Mouse (Mus musculus) 3134 (cell line): ENCODE data around the gene Atg101.

Experiments used
- DNase-seq: peaks from one replicate; pipeline ENCODE4 v3.0.0-alpha.2; 2011; ENCODE audit warnings: low spot score; ENCODE audit not compliant: insufficient read length; ENCODE audit errors: extremely low read depth

The Atg101 gene

DNA sequence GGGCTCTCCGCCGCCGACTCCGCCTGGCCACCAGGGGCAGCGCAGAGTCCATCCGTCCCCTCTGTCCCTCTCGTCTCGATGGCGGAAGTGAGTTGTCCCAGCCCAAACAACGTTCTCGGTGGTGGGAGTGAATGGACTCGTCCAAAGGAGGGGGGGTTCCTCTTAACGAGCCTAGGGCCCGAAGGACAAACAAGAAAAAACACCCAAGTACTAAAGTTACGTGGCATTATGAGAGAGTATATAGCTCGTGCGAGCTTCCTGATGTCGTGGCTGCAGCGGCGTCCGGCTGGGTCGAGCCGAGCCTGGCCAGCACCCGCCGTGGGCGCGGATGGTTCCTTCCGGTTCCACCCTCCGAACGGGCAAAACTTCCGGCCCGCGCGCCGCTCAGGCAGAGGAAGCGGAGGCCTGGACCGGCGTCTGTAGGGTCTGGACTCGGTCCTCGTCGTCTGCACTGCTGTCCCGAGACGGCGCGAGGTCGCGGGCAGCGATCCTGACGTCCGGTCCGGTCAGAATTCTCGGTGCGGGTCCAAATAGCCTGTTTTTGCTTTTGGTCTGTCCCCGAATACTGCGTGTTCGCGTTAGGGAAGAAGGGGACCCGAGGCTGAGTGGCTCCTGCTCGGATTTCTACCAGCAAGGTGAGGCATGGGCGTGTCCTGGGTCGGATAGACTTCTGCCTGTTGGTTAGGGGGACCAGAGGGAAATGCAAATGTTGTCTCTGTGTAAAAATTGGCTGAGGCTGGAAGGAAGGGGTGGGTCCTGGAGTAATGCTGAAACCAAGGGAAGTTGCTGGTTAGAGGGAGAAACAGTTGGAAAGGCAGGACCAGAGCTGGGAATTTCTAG lies at the start of gene Atg101:
Gene Atg101, plus strand, starts transcription at position 362 of the 840 bp plus-strand sequence.
- peak; percentile 94 for DNase-seq

DNA sequence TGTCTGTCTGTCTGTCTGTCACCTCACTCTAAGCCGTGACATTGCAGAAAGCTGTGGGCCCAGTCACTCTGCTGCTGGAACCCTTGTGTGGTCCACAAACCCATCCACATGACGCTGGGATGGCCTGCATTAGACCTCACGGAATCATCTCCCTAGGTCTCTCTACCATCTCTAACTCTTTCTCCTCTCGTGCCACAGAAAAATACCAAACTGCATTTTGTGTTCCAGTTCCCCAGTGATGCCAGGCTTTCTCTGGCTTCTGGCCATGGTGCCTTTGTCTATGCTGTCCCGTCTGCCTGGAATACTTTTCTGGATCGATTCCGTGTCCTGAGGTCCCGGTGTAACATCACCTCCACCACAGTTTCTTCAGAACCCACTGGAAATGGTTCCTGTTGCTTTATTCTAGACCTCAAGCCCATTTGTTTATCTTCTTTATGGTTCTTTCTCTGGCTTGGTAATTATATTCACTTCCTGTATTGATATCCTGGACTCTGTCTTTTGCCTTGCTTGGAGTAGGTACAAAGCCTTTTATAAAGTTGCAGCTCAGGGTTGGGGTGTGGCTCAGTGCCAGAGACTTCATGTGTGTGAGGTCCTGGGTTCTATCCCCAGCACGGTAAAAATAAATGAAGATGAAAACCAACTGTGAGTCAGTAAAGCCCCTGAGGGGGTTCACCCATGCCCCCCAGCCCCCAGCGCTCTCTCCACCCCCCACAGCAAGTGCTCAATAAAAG lies 49.3 kb upstream of the Atg101 start:
- DNase-seq, result no peak

DNA sequence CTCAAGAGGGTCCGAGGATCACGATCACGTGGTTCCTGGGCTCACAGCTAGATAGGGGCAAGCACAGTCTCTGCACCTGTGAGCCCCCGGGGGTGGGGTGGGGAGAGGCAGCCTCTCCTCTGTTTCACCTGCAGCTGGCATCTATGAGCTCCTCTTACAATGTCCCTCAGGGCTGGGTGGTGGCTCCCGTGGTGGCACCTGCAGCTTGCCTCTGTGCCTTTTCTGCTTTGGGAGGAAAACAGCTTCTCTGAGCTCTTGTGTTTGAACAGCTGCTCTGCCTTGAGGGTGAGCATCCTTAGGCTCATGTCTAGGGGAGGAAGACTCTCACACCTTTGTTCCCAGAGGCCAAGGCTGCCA lies 48.8 kb upstream of the Atg101 start:
- DNase-seq, result no peak

DNA sequence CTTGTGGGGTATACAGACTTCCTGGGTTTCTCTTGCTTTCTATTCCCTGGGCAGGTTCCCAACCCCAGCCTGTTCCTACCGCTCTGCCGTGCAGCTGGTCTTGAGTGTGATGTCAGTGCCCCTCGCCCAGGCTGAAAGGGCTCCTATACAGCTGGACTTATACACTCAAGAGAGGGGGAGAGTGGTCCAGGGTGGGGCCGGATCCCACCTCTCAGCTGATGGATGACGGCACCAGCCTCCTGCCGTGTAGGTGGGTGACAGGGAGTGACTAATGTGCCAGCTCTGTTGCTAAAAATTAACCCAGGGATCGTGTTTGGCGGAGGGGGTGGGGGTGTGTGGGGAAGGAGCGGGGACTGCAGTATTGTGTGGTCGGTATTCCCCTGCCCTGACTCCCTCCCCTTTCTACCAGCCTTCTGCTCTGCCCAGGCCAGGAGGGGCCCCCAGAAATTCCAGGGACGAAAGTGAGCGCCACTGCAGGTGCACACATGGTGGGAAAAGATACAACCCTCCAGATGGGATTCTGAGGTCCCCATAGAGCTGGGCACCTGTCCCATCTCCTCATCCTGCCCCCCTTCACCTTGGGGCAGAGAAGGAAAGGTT lies 48.2 kb upstream of the Atg101 start:
- DNase-seq, result no peak

DNA sequence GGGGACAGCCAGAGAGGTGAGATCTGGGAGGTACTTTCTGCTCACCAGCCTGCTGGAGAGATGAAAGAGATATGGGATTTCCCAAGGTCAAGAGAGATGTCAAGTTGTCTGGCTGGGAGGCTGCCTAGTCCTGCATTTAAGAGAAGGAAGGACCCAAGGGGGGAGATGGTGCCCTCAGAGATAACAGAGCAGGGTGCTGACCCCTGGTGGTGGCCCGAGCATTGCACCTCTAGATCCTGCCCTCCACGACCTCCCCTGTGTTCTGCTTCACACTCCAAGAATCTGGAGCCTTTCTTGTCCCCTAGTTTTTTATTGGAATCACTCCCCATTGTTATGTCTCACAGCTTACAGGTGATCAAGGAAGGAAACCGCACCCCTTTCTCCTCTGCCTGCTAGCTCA lies 47.2 kb upstream of the Atg101 start:
- DNase-seq, result no peak

DNA sequence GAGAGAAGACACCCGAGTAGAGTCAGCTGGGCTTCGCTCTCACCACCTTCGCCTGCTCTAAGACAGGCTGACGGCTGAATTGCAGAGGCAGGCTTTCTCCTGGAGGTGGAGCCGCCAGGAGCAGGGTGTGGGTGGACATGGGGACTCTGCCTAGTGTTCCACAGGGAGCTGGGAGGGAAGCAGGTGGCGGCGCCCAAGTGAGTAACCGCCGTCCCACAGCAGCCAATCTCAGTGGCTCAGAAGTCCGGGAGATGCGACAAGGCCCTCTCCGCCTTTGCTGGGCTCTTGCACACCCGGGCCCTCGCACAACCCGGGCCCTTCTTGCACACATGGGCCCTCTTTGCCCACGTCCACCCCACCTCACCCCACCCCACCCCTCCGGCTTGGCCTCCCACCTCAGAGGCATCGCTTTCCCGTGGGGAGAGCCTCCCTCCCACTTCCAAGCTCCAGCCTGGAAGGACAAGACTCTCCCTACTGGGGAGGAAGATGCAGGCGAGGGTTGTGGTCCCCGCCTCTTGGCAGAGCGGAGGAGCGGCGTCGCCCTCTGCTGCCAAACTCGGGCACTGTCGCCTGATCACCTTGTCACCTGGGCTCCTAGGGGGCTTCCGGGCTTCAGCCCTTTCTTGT lies 45.1 kb upstream of the Atg101 start:
- peak; percentile 54 for DNase-seq

DNA sequence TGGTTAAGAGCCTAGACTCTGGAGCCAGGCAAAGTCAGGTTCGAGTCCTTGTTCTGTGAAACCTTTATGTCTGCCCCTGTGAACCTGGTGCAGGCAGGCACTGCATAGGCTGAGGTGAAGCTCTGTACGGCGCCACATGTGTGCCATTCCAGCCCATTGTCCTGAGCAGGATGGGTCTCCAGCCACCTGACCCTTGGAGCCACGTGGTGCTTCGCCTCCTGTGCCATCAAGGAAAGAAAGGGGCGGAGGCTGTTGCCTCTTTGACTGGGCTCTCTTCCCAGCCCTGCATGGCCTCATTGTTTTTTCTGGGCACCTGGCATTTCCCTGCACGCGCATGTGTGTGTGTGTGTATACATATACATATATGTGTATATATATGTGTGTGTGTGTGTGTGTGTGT lies 44.3 kb upstream of the Atg101 start:
- DNase-seq, result no peak

DNA sequence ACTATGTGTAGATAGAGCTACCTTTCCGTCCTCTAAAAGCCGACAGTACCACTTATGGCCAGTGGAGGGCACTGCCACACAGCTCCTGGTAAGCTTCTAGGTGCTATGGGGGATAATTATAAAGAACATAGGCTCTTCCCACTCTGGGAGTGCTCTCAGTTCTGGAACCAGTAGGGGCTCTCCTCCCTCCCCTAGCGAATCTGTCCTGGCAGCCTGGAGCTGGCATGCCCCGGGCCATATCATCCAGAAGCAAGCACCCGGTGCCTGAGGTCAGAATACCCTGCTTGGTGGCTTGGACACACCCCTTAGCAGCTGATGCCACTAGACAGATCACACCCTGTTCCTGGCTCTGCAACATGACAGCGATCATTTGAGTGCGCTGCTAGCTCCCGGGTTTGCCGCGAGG lies 43.3 kb upstream of the Atg101 start:
- DNase-seq, result peak; percentile 82

DNA sequence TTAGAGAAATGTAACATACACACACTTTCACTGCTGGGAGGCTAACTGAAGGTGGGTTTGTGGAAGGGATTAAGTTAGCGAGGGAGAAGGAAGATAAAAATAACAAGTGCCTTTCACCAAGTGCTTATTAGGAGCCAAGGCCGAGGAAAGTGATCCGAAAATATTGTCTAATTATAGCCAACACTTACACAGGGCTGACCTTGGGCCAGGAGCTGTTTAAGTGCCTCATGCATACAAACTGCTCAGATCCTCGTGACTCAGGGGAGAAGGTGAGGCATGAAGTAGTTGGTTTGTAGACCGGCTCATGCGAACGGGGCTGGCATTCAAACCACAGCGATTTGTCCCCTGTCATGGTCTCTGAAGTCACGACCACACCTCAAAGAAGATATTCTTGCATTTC lies 42.8 kb upstream of the Atg101 start:
- no peak for DNase-seq

DNA sequence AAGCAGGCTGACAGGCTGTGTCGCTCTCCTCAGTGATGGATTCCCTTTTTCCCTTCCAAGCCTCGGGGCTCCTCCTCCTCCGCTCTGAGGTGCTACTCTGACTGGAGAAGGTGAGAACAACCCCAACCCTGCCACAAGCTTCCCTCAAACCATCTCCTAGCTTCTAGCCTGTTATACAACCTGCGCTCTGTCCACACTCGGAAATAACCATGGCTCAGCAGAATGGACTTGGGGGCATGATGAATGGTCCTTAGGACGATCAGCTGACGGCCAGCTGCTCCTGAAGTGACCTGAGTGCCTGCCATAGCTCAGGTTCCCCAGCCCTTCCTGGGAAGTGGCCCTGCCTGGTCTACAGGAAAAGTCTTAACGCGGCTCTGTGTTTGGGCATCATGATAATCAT lies 42.2 kb upstream of the Atg101 start:
- DNase-seq, result no peak

DNA sequence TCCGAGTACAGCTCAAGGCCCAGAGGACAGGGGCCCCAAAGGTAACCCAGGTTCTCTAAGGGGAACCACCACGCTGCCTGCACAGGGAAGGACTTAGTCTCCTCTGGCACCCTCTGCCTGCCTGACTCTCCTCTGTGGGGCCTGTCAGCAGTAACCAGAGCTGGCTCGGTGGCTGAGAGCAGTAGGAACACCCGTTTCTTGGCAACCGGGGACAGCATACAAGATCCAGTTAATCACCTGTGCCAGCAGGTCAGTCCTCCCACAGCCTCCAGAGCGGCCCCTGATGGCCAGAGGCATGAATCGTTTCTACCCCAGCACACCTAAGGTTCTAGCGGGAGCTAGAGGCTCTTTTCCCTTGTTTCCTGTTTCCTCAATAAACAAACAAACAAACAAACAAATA lies 41.4 kb upstream of the Atg101 start:
- no peak for DNase-seq

DNA sequence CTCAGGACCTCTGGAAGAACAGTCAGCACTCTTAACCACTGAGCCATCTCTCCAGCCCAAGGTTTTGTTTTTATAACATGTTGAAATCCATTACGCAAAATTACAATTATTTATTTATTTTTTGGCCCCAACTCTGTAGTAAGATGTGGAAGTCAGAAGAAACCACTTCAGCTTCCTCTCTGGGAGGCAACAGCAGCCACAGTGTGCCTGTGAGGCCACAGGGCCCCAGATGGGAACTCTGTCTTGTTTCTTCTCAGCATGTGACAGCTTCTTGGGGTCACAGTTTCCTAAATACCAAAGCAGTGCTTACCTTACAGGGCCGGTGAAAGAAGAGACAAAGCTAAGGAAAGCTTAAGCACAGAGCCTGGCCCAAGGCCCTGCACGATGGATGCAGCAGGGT lies 40.1 kb upstream of the Atg101 start:
- DNase-seq, result no peak

DNA sequence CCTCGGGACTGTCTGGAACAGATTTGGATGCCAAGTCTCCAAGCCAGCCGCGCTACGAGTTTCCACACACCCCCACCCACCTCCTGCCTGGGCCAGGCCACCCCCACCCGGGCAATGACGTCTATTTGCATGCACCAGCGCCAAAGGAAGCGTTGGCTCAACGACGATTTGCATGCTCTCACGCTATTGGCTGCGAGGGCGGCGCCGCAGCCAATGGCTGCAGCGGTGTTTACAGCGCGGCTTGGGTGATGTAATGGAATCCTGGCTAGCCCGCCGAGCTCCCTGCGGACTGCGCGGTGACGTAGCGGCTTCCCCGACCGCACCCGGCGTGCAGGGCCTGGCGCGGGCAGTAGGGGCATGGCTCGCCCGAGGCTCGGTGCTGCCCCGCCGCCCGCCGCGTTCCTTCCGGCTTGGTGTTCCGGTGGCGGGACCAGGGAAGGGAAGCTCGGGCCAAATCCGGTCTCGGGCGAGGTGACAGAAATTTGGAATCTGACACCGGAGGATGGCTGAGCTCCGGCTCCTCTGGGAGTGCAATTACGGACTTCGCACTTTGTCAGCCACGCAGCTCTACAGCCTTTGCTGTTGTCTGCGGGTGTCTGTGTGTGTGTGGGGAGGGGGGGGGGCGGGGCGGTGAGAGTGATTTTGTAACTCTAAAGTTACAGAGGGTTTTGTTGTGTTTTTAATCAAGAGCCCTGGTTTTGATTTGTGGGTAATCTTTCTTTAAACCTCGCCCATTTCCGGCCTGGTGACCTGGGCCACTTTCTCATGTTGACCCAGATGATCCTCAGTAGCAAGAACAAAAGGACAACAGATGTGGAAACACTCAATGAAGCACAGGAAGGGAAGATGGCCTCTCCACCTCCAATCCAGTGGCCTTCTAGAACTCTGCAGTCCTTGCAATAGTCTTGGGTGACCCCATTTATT lies 37.6 kb upstream of the Atg101 start:
- peak; percentile 98 for DNase-seq

DNA sequence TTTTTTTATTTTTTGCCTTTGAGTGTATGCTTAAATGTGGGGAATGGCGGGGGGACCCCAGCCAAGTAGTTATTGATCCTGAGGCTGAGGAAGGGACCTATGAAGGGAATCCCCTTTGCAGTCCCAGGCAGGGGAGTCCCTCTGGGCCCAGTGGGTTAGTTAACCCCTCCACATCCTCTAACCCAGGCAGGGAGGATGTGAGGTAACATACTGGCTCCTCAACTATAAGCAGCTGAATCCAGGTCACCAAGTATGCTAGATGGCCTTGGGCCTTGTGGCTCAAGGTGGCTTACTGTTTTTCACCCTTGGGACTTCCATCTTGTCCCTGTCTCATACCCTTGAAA lies 36.9 kb upstream of the Atg101 start:
- DNase-seq, result no peak

DNA sequence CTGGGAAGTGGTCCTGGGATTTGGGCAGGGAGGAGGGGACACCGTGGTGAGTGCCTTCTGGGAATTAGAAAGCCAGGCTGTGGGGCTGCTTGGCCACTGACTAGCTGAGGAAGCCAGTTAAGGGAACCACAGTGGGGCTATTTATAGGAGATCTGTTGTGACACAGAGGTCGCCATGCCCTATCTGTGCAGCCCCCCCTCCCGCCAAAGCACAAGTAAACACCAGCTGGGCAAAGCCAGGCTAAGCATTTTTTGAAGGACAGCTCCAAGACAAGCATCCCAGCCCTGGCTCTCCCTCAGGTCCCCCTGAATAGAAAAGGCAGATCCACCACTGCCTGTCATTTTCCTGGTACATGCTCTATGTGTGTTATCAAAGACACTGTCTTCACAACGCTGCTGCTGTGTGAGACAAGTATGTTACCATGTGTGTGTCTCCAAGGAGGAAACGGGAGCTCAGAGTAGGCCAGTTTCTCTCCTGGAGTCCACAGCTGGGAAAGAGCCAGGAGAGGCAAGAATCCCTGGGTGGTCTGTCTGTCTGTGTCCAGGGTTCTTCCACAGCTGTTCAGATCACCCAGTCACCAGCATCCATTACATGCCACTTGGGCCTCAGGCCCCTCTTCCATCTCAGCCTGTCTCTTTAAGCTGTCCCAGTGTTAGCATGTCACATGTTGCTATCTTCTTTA lies 35.9 kb upstream of the Atg101 start:
- no peak for DNase-seq

DNA sequence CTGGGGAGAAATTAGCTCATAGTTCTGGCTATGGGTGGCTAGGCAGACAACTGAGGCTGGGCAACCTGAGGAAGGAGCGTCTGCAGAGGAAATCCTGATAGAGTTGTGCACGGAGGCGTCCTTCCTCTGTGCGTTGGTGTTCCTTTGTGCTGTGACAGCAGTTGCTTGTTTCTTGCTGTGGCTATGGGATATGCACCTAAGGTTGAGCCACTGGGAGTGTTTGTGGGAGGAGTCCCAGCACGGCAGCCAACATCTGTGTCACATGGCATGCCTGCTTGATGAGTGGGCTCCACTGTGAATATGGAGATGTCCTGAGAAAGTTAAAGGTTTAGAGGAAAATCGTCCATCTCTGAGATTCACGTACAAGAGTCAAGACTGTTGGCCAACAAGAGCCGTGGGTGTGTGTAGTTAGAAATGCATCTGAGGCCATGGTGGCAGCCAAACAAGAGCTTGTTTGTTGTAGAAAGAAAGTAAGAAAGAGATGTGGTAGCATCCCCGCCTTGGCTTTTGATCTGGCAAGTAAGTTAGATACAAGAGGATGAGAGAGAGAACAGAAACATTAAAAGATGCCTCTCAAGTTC lies 33.8 kb upstream of the Atg101 start:
- no peak for DNase-seq

DNA sequence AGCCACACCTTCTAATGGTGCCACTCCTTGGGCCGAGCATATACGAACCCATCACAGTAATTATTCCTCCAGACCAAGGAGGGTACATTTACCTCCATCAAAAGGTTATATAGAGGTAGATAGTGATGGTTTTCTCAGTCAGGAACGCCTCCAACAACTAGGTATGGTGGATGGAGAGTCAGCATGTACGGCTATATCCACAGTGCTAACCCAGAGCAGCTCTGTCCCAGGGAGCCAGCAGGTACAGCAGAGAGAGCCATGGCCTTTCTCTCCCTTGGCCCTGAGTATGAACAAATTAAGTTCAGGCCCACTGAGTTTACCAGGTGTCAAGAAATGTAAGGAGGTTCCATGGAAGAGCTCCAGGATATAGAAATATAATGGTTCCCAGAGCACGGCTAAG lies 32.1 kb upstream of the Atg101 start:
- DNase-seq, result no peak

DNA sequence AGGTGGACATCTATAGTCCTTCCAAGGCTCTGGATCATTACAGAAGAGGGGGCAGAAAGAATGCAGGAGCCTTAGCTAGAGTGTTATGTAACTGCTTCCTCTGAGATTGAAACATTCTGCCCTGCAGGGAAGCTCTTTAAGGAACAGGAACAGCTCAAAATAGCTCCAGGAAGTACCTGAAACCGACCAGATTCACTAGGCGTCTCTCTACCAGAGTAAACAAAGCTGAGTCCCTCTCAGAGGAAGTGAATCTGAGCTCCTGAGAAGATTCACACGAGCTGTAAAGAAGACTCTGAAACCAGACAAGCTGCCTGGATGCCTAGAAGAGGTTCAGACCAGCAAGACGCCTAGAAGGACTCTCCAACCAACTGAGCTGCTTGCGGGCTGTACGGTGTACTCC lies 31.5 kb upstream of the Atg101 start:
- no peak for DNase-seq

DNA sequence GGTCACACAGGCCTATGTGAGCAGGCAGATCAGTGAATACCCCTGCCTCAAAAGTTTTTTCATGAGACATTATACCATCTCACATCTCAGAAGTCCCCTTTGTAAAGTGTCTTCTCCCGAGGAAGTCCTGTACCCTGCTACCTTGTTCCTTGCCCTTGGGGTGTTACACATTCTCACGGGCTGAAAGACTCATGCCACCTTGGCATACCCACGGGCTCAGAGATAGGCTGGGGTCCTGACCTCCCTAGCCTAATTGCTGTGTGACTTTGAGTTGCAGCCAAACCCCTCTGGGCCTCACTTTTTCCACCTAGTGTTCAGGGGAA lies 30.5 kb upstream of the Atg101 start:
- DNase-seq, result no peak
